ENCODE assay signal across 3 mouse cellular contexts in the genomic region with DNA sequence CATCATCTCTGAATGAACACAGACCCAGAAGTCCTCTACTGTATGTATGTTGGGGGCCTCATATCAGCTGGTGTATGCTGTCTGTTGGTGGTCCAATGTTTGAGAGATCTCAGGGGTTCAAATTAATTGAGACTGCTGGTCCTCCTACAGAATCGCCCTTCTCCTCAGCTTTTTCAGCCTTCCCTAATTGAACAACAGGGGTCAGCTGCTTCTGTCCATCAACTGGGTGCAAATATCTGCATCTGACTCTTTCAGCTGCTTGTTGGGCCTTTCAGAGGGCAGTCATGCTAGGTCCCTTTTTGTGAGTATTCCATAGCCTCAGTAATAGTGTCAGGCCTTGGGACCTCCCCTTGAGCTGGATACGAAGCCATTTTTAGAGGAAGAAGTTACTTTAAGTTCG.
A peak's percentile ranks its signal among the peaks of the same experiment; 100 is the strongest.
DNase-seq lines count a peak whose midpoint lies in the region; ATAC-seq and TF ChIP-seq lines count a peak whose summit lies in the region.
"Not testable (repeated sequence)": the region's sequence is repeated elsewhere in the genome, so short reads cannot be mapped to it uniquely, and the experiment has no call there.

No protein-coding gene starts in this region.

- H3K79me2 ChIP-seq in myocyte (ENCODE audit: control insufficient read depth, insufficient read depth) = not testable (repeated sequence)

- H3K4me2 ChIP-seq in embryonic facial prominence, embryonic 14.5 days (ENCODE audit: low read depth, low read length); myocyte (ENCODE audit: low read depth): not testable (repeated sequence)

- H3K27ac ChIP-seq in embryonic facial prominence, embryonic 14.5 days (replicated peaks; ENCODE audit: low read depth, low read length) = not testable (repeated sequence)
- H3K27ac ChIP-seq in layer of hippocampus, adult 2 months = peak overlapping the region; percentile 72; the same call in 1 of the 2 replicates

- not testable (repeated sequence) for H3K4me3 ChIP-seq in embryonic facial prominence, embryonic 14.5 days (ENCODE audit: low read depth, low read length); layer of hippocampus, adult 2 months; myocyte

- H3K9me3 ChIP-seq in embryonic facial prominence, embryonic 14.5 days (ENCODE audit: control insufficient read depth, low read length) = not testable (repeated sequence)

- not testable (repeated sequence) for H3K4me1 ChIP-seq in embryonic facial prominence, embryonic 14.5 days (ENCODE audit: control insufficient read depth, insufficient read depth, low read length)

- H3K27me3 ChIP-seq in embryonic facial prominence, embryonic 14.5 days (replicated peaks; ENCODE audit: control insufficient read depth, insufficient read depth, low read length); myocyte (ENCODE audit: control insufficient read depth, insufficient read depth, insufficient read length): not testable (repeated sequence)

- ATAC-seq in embryonic facial prominence, embryonic 14.5 days (ENCODE audit: low read depth) = not testable (repeated sequence)

- not testable (repeated sequence) for TF ChIP-seq CTCF in layer of hippocampus, adult 2 months (conservative IDR thresholded peaks at IDR 0.05)

- not testable (repeated sequence) for H3ac ChIP-seq in myocyte (ENCODE audit: control insufficient read depth, insufficient read length)

- TF ChIP-seq POLR2A in myocyte (IDR thresholded peaks at IDR 0.05; ENCODE audit: insufficient read length, low read depth) = not testable (repeated sequence)

- peak; percentile 51 for DNase-seq in embryonic facial prominence, embryonic 14.5 days (ENCODE audit: low spot score)
- not testable (repeated sequence) for DNase-seq in layer of hippocampus, adult 2 months (ENCODE audit: low spot score in 2 of 2)

- WGBS in embryonic facial prominence, embryonic 14.5 days = 65% methylated on average over 3 of the region's 3 CpGs

- H3K36me3 ChIP-seq in embryonic facial prominence, embryonic 14.5 days (ENCODE audit: control insufficient read depth, insufficient read depth, low read length); myocyte (ENCODE audit: control insufficient read depth, insufficient read depth): not testable (repeated sequence)

- H3K9ac ChIP-seq in embryonic facial prominence, embryonic 14.5 days (ENCODE audit: low read depth, low read length) = not testable (repeated sequence)

TF ChIP-seq in myocyte, 11 proteins besides CTCF, POLR2A, EP300 and RAD21:
- TF ChIP-seq MYOD1 (IDR thresholded peaks at IDR 0.05; ENCODE audit: control insufficient read depth in 1 of 3, insufficient read length in 2 of 3, low read depth in 2 of 3) = peak; percentile 26 to 54 (median 50)
- TF ChIP-seq TCF12 (IDR thresholded peaks at IDR 0.05; ENCODE audit: insufficient read depth, poor library complexity, severe bottlenecking) = peak; percentile 25
